Mouse (Mus musculus): ENCODE data around the gene Amh.

Amh gene

DNA sequence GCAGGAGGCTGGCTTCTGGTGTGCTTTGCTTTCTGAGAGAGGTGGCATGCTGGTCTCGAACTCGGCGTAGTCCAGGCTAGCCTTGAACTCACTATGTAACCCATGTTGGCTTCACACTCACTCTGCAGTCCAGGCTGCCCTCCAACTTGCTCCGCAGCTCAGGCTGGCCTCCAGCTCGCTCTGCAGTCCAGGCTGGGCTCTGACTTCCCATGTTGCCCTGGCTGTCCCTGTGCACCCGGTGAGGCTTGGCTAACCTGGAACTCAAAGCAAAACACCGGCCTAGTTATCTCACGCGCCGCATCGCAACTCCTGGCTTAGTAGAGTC, 50.7 kb downstream of the Amh start:
- no peak for DNase-seq (ENCODE audit: low spot score in 2 of 2)

DNA sequence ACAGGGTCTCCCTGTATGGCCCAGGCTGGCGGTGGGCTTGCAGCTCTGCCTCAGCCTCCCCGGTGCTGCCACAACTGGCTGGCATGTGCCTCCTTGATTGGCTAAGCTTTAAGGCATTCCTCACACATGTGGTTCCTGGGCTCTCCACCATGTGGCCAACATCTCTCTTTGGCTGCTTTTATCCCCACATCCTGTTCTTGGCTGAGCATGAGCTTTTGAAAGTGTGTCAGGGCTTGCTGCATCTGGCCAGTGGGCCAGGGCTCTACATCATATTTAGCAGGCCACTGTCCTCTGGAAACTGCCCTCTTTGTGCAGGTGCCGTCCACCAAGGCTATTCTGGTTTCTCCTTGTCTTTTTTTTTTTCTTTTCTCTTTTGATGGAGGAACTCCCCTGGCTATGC, 51.2 kb downstream of the Amh start:
- no peak for DNase-seq (ENCODE audit: low spot score in 2 of 2)

DNA sequence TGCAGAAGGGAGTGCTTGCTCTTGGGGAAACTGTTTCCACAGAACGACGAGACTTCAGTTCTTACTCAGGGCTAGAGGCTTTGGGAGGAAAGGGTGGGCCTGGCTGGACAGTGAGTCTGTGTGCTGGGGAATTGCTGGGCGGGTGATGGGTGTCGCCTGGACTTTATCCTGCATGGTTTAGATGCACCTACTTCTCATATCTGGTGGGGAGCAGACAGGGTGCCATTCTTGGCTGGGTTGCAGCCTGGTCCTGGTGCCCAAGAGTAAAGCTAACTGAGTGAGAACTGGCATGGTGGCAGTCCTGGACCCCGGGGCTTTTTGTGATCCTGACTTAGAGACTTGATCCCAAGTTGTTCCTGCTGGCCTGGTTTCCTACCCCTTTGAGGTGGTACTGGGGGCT, 51.9 kb downstream of the Amh start:
- DNase-seq (ENCODE audit: low spot score in 2 of 2) = no peak

All from right cerebral cortex, postnatal 36 days (tissue).